Mouse (Mus musculus) brain, embryonic 18.5 days (tissue): ENCODE data around the gene Ccdc57.
"Not testable (repeated sequence)": the region's sequence is repeated elsewhere in the genome, so short reads cannot be mapped to it uniquely, and the experiment has no call there.

Experiments used
- DNase-seq: peaks from one replicate; pipeline ENCODE4 v3.0.0-alpha.2; 2012; ENCODE audit warnings: low read depth, low spot score

Ccdc57 gene

DNA sequence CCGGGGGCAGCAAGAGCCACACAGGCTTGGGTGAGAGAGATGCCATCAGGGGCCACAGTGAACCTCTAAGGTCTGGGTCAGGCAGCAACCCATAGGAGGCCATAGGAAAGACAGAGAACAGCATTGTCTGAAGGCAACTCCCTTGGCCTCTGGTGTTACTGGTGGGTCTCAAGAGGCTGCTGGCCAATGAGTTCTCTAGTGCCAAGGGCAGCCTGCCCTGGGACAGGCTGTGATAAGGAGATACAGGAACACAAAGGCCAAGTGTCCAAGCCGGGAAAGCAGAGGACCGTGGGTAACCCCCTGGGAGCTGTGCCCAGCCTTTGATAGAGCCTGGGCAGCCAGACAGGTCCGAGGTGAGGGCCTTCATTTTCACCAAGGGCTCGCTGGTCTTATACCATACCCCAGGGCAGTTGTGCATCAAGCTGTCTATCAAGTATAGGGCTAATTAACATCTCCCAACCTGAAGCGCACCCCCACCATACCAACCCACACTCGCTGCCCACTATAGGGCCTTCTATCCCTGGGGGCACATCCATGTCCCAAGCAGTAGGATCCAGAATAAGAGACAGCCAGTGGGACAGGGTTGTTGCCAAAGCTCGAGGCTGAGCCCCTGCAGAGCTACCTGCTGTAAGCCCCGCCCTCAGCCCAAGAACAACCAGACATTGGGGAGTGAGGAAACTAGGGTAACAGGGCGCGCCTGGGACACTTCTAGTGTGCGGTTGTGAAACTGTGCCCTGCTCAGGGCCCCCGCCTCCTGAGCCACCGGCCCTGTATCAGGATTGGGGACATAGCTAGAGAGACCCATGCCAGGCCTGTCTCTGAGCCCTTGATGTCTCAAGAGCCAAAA lies 111.4 kb downstream of the Ccdc57 start:
- no peak for DNase-seq

DNA sequence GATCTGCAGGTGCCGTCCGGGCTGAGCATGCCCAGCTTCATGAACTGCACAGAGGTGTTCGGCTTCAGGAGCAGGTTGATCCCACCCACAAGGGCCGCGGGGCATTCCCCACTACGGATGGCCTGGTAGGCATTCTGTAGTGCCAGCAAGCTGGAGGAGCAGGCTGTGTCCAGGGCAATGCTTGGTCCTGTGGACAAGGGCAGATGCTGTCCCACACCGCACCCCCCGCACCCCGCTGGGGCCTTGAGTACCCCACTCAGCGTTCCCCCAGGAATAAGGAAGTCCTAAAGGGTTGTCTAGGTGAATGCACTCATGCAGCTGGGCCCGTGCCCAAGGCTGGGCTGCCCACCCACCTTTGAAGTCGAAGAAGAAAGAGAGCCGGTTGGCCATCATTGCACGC lies 112.1 kb downstream of the Ccdc57 start:
- DNase-seq = no peak

DNA sequence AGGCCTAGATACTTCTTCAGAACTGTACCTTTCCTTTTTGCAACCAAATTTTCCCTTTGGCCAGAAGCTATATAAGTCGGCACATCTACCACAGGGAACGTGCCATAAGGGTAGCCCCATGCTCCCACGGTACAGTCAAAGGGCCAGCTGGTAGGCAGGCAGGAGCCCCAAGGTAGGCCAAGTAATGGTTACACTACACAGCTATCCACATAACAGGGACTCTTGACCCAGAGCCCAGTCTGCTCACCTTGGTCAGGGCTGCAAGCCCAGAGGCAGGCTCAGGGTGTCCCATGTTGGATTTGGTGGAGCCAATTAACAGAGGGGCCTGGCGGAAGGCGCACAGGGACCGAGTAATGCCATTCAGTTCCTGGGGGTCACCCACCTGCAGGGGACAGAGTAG lies 113.1 kb downstream of the Ccdc57 start:
- no peak for DNase-seq

DNA sequence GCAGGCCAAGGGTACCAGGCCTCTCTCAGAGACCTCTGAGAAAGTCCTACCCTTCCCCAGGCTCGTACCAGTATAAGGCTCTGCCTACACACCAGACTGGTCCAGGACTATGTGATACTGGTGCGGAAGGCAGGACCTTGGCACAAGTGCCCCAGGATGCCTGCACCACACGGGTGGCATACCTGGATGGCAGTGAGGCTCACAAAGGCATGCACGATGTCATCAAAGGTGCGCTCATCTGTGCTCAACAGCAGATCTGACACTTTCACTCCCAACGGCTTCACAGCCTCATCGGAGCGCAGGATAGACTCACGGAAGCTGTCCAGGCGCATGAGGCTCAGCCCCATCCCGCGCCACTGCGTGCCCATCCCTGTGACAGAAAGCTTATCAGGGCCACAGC lies 114.4 kb downstream of the Ccdc57 start:
- DNase-seq = no peak

DNA sequence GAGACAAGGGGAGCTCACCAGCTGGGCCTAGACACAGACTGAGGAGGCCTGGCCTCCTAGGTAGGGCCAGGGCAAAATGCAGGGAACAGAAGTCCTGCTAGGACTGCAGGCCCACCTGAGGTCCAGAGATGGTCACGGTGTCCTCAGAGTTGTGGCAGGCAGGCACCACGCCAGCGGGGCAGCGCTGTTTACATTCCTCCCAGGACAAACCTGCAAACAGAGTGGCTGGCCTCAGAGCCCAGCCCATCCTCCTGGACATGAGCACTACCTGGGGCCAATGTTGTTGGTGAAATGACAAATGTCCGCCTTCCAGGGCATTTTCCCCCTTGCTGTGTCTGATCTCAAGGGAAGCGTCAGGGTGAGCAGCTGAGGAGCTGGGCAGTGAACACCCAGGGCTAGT lies 115.3 kb downstream of the Ccdc57 start:
- DNase-seq = no peak

DNA sequence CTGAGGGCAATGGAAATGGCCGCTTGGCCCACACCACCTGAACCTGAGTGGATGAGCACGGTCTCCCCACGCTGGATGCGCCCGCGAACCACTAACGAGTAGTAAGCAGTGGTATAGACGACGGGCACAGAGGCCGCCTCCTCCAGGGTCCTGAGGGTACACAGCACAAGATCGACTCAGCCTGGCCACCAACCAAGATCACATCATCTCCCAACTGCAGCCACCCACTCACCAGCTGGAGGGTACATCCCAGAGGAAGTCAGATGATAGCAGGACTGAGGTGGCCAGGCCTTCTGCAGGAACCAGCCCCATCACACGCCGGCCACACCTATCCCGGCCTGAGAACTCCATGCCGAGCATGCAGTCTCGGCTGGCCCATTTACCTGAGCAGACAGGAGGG lies 120.6 kb downstream of the Ccdc57 start:
- DNase-seq = no peak

DNA sequence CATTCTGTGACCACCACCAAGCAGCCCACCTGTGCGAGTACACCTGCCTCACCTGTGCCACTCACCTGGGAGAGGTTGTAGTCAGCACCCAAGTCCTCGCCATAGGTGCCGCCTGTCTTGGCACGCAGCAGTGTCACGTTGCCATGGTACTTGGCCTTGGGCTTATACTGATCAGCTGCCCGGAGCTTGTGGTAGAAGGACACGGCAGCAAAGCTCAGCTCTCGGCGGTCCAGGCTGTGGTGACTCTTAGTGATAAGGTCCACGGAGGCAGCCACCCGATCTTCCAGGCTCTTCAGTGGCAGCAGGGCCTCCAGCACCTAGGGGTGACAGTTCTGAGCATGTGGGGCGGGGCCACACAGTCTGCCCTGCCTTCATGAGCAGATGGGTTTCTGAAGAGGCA lies 124.7 kb downstream of the Ccdc57 start:
- DNase-seq = no peak

DNA sequence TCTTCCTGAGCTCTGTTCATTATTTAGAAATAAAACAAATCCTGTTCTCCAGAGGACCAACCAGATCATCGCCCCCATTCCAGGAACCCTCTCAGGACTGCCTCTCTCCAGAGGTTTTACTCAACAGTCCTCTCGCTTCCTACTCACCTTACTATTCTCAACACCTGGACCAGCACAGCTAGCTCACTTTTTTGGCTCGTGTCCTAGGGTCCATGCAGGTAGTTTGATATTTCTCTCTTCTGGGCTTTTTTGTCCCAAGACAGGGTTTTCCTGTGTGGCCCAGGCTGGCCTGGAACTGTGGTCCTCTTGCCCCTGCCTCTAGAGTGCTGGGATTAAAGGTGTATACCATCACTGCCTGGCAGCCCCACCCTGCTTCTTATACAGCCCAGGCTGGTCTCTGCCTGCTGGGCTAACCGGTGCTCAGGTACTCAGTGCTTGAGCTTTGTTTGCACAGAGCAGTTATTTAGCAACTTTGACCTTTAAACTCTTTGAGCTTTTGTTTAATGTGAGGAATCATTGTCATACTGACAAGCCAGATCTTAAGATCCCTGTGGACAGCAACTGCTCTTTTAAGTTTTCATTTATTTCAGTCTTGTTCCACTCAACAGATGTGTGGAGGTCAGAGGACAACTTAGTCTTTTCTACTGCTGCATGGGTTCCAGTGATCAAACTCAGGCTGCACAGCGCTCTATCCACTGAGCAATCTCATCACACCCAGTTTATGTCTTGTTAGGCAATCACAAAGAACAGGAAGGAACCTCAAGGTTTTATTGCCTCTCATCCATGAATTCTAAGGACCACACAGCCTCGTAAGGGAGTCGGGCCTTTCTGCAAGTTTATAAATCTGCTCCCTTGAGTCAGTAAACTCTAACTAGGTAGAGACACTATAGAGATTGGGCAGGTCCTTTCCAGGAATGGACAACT lies 127.0 kb downstream of the Ccdc57 start:
- DNase-seq = no peak

DNA sequence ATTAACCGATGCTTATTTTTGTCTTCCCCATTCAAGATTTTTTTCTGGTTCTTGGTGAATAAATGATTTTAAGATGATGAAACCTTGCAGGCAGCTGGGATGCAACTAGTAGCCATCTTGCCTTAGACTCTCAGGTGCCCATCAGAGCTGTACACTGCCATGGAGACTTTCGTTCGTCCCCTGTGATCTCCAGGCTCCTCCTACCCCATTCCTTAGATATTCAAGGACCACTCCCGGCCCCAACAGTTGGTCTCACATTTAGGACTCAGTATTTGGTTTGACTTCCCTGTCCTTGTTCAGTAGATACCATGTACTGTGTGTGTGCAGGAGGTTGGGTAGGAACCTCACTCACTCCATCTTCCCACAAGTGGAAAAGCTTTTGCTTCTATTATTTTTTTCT lies 127.9 kb downstream of the Ccdc57 start:
- DNase-seq = no peak

DNA sequence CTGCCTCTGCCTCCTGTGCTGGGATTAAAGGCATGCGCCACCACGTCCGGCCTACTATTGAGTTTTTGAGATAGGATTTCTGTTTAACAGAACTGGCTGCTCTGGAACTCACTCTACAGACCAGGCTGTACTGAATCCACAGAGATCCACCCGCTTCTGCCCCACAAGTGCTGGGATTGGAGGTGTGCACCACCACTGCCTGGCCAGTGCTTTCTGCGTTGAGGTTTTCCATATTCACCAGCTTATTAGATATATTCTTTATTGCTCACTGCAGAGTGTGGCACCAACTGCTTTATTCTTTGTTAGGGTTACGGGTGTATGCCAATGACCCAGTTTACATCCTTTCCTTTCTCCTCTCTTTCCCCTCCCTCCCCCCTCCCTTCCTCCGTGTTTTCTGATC lies 128.4 kb downstream of the Ccdc57 start:
- DNase-seq = no peak

DNA sequence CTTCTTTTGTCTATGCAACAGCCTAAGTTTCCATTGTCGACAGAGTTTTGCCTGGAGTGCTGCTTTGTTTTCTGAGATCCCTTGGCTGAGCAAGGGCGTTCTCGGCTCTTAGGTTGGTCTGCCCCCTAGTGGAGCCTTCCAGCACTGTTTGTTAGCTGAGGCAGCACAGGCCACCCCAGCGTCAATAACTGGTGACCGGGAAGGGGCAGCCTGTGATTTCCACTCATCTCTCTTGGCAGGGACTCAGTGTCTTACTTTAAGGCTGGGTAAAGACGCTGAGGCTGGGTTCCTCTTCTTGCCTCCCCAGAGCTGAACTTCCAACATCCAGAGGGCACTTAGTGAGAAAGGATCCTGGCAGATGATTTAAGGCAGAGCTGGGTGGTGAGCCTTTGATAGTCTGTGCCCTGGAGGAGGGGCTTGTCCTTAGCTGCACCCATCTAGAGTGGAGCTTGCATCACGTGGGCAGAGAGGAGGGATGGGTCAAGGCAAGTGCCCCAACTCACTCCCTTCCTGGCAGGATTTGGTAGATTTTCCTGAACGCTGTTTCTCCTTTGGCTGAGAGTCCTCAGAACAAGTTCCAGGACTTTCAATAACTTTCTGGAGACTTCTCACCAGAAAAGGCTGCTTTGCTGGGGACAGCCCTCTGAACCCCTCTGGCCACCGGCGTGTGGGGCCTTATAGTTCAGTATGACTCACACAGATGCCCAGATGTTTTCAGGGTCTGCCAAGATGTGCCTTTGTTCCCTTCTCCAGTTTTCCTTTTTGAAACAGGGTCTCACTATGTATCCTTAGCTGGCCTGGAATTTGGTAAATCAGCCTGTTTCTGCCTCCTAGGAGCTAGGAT lies 132.4 kb downstream of the Ccdc57 start:
- DNase-seq = no peak

DNA sequence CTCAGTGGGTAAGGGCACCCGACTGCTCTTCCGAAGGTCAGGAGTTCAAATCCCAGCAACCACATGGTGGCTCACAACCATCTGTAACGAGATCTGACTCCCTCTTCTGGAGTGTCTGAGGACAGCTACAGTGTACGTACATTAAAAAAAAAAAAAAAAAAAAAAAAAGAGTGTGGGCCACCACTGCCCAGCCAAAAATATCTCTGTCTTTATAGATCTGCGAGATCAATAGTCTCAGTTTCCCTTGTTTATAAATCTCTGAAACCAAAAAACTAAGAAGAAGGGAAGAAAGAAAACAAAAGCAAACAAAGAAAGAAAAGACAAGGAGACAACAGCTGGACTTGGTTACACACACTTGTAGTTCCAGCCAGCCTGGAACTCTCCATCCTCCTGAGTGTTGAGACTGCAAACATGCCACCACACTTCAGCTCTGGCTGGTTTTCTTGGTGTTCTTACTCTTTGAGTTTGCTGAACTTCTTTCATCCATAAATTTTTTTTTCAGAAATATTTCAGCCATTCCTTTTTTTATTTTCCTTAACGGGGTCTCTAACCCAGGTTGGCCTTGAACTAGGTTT lies 133.3 kb downstream of the Ccdc57 start:
- DNase-seq = no peak

DNA sequence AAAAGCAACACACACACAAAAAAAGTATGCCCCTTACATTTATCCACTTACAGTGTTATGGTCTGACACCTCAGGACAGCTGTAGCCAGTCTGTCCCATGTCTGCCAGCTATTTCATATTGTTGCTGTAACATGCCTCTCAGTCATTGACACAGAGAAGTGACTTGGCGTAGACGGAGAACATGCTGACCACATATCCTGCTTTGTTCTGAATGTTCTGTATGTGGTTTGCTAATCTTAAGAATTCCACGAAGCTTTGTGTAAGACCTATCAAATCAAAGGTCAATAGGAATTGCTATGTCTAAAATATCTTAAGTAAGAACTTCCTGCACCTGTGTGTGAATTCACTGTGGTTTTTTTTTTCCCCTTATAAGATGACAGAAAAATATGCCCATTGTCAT lies 134.4 kb downstream of the Ccdc57 start:
- DNase-seq = no peak

DNA sequence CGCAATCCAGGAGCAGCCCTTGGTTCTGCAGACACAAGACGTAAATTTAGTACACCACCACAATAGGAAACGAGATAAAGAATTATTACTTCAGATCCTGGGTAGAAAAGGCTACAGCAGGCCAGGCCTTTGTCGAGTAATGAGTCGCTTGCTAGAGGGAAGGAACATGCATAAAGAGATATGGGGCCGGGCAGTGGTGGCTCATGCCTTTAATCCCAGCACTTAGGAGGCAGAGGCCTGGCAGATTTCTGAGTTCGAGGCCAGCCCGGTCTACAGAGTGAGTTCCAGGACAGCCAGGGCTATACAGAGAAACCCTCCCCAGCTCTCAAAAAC lies 136.1 kb downstream of the Ccdc57 start:
- no peak for DNase-seq

DNA sequence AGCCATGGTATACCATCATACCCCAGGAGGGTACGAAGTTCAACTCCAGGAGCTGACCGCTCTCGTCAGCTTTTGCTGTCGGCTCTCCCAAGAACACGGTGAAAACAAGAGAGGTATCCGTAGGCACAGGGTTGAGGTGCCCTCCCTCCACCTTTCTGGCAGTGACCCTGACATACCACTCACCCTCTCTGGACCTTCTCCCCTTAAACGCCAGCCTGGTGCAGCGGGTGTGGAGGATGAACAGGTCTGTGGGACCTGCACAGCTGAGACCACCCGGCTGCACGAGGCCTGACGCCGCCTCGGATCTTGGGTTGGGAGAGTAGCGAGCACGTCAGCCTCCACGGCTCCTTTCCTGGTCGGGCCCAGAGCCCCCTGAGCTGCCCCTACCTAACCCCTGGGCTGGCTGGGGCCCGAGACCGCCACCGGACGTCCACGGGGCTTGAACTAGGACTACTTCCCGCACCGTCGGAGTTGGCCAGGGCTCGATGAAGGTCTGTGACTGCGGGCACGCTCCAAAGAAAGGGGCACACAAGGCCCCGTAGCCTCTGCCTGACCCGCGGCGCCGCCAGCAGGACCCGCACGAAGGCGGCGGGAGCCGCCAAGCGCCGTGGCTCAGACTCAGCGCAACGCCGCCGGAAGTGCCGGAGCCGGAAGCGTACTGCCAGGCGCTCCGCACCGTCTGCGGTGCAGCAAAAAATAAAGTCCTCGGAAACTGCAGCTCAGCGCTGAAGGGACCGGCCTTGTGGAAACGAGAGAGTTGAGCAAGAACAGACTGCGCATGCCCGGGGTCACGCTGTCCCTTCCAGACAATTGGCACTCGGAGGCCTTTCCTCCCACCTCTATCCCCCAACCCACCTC lies 136.7 kb downstream of the Ccdc57 start, which contains the start of gene Dus1l:
Dus1l (minus strand) TSS at position 648 of the 858 bp plus-strand sequence.
- DNase-seq = peak; percentile 89

DNA sequence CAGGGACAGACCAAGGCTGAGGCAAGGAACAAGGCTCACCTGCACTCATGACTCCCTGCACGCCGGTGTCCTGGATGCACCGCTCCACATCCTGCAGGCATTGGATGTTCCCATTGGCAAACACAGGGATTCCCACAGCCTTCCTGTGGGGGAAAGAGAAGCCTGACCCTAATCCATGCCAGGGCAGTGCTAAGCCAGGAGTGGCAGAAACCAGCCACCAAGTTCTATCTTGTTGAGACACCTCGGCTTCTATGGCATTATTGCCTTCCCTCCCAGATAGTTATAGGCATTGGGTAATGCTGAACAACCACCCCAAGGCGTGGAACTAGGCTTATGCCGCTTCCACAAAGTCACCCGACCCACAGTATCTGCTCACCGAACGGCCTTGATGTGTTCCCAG lies 140.0 kb downstream of the Ccdc57 start:
- DNase-seq = no peak

DNA sequence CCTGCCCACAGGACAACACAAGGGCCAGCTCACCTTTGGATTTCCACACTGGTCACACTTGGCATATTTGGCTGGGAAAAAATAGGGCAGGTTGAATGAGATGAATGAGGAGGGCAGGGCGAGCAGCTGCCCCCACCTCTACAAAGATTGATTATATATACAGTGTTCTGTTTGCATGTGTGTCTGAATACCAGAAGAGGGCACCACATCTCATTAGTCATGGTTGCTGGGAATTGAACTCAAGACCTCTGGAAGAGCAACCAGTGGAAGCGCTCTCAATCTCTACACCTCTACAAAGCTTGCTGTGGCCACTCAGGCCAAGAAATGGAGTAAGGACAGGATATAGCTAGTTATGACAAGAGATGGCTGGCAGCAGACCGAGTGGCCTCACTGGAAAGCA lies 142.9 kb downstream of the Ccdc57 start:
- no peak for DNase-seq

DNA sequence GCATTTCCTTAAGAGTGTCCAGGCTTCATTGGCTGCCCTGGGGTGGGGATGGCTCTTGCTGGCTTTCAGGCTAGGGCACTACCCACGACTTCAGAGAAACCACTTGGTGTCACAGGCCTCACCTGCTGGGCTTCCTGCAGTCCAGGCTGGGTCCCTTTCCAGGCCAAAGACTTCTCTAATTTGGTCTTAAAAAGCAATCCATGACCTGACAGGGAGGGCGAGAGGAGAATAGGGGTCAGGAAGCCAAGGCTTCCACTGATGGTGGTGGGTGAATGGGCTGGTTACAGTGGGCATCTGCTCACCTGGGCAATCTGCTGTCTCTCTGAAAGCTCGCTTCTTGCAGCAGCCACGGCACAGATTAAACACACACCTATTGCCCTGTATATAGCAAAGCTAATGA lies 143.3 kb downstream of the Ccdc57 start:
- no peak for DNase-seq

DNA sequence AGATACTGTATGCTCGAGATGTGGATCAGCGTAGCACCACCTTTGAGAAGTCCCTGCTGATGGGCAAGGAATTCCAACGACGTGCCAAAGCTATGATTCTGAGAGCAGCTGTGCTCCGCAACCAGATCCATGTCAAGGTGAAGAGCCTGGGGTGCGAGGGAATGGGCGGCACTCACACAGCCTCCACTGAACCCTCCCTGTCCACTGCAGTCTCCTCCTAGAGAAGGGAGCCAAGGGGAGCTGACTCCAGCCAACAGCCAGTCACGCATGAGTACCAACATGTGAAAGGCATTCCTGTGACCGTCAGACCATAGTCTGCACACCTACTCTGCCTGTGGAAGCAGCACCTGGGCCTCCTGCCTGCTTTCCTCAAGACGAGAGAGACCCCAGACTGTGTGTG lies 144.2 kb downstream of the Ccdc57 start:
- DNase-seq = not testable (repeated sequence)

DNA sequence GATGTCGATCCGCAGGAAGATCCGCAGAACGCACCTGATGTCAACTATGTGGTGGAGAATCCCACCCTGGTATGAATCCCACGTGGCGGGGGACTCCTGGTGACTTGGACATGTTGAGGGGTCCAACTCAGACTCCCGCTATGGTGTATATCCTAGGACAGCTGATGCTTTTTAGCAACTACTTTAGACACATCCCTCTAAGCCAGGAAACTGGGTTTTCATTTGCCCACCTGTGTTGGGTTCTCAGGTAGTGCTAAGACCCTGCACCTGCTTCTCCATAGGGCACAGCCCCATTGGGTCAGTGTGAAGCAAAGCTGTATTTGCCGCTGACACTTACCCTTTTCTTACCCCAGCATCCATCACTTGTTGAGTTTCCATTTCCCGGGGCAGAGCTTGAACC lies 147.5 kb downstream of the Ccdc57 start:
- no peak for DNase-seq
